Mouse (Mus musculus): ENCODE results near the gene Vmn2r66.

The Vmn2r66 gene

DNA sequence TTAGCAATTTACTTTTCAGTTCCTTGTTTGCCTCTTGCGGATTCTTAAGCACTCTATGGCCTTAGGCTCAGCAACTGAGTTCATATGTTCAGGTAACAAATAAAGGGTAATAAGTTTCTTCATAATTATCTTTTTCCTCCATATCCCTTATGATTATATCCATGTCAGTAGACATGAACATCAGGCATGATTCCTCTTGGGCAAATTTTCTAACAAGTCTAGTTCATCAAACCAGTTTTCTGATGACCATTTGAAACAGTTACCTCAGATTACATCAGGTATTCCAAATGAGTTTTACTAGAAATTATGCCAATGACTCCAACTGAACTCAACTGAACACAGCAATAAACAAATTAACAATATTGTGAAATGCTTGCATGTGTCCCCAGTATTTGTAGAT is at the start of gene Vmn2r66:
TSS of gene Vmn2r66 (minus strand) at position 101 of the 400 bp plus-strand sequence.
- DNase-seq (ENCODE audit: low read depth, low spot score), result no peak

DNA sequence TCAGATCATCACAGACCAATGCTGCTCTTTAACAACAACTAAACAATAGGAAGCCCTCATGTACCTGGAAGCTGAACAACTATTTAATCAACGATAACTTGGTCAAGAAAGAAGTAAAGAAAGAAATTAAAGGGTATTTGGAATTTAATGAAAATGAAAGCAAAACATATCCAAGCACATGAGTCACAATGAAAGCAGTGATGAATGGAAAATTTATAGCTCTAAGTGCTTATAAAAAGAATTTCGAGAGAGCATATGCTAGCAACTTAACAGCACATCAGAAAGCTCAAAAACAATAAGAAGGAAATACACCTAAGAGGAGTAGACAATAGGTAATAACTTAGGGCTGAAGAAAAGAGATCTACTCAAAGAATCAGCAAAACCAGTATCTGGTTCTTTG is 15.4 kb downstream of the Vmn2r66 start:
- DNase-seq (ENCODE audit: low read depth, low spot score), result no peak

DNA sequence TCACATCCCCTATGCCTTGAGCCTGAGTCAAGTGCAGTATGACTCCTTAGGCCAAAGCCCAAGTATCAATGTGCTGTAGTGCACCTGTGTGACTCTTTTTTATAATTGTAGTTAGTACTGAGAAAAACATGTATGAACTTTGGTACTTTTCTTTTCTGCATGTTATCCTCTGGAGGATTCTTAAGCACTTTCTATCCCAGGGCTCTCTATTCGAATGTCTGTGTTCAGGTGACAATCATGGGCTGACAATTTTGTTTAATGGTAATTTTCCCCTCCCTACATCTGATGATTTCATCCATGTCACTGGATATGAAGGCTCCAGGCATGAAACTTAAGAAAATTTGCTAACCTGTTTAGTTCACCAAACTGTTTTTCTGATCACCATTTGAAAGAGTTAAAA is 48.1 kb downstream of the Vmn2r66 start, which contains the start of gene Vmn2r65:
TSS of gene Vmn2r65 (minus strand) at position 101 of the 400 bp plus-strand sequence.
- no peak for DNase-seq (ENCODE audit: low read depth, low spot score)

Data from ZHBTc4 (cell line).